Mouse (Mus musculus): ENCODE measurements at regions not wholly inside any gene's neighbourhood (a gene's known extent, or its start where the extent isn't known, plus 50 kb on each side); places are given as distances from the start of the nearest gene placed in this dataset.
A peak's percentile ranks its signal among the peaks of the same experiment; 100 is the strongest.

DNA sequence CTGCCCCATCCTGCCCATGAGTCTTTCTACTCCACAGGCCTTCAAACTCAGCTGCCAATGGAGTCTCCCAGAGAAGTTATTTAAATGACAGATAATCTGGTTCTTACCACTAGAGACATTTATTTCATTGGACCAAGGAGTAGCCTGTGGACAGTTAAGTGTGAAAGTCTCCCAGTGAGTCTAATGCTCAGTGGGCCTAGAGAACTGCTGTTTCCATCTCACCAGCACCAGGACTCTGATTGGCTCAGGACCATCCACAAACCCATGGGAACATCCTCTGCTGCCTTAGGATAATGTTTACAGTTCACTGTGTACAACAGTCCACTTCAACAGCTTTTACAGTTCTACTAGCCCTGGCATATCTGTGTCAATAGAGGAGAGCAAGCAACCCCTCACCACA is 198.6 kb upstream of the Tle3 start:
- DNase-seq (ENCODE audit: low read depth, low spot score), result no peak

GRCm38 (mm10) chr9:61175381-61175780 is 196.8 kb upstream of the Tle3 start:
- no peak for DNase-seq (ENCODE audit: low read depth, low spot score)

DNA sequence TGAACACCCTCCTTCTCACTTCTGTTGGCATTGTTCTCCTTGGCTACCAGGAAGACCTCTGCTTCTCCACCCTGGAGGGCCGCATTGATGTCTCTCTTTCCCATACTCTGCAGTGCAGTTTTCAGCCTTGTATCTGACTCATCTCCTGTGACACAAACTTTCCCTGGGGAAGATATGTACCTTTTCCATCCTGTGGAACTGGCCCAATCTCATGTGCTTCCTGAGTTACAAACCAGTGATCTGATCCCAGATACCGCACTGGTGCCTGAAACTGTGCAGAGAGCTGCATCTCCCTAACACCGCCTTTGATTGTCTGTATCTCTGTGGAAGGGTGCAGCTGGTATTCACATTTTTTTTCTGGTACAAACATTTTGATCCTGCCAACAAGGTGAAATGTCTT is 195.3 kb upstream of the Tle3 start:
- DNase-seq (ENCODE audit: low read depth, low spot score), result no peak

DNA sequence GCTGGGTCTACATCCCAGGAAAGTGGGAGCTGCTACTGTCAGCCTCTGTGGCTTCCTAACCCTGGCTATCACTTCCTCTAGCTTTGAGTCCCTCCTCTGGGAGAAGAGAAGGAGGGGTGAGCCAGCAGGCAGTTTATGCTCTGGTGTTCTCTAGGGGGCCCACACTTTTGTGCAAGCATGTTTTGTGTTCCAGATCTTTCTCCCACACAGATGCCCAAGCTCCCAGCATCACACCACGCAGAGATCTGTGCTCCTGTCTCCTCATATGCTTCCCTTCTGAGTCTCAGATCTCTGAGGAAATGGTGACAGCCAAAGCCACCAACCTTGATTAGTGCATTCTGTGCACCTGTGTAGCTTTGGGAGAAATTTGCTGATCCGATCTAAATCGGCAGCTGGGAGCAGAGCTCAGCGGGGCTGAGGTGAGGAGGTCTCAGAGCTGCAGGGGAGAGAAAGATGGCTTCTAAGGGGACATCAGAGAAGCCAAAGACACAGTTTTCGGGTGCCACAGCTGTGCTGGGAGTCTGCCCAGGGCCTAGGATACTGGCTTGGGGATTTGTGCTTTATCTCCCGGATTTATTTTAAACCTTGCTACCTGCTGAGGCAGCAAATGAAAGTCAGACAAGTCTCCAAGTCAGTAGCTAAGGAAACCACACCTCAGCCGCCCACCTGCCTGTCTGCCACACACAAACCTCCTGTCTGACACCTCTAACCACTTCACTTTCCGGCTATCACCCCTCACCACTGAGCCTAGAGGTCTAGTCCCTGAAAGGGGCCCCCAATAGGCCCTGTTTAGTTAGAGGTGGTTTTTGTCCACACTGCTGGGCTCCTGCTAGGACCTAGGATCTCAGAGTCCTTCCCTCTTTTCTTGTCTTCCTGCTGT is 185.4 kb upstream of the Tle3 start:
- no peak for DNase-seq (ENCODE audit: low read depth, low spot score)

GRCm38 (mm10) chr9:61187713-61188399 is 184.3 kb upstream of the Tle3 start:
- no peak for DNase-seq (ENCODE audit: low read depth, low spot score)

DNA sequence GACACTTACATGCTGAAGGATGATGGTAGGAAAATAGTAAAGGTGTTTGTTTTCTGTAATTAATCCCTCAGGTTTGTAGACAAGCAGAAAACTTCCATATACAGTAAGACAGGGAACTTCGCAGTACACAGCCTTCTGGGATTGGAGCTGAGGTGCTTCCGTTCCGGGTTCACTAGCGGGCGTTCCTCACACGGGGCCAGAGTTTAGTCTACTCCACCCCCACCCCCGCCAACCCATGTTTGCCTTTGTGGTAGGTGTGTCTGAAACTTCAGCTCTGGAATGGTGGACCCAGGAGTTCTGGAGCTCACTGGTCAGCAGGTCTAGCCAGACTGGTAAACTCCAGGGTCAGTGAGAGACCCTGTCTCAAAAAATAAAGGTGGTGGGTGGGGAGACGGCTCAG is 182.9 kb upstream of the Tle3 start:
- DNase-seq (ENCODE audit: low read depth, low spot score), result no peak

DNA sequence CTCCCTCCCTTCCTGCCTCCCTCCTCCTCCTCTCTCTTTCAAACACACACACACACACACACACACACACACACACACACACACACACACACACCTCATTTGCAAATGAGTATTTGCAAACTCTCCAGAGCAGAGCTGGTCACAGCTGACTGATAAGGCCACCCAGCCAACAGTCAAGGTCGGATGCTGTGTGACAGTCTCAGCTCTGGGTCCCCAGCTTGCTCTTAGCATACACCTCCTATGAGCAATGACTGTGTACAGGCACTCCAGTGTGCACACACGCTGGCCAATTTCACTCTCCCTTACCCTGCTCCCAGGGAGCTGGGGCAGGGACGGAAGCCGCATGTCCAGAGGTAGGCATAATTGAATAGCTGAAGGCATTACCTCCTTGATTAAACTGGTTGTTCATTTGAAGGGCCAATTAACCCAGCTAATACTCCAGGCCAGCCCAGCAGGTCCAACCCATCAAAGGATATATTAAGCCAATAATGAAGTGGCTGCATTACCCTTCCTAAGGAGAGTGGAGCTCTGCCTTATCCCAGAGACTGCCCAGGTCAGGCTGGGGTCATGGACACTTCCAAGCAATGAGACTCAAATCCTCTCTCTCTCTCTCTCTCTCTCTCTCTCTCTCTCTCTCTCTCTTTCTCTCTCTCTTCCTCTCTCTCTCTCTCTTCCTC is 173.0 kb upstream of the Tle3 start:
- DNase-seq (ENCODE audit: low read depth, low spot score), result peak; percentile 14

GRCm38 (mm10) chr9:61199891-61200290 is 172.3 kb upstream of the Tle3 start:
- DNase-seq (ENCODE audit: low read depth, low spot score), result peak; percentile 50

DNA sequence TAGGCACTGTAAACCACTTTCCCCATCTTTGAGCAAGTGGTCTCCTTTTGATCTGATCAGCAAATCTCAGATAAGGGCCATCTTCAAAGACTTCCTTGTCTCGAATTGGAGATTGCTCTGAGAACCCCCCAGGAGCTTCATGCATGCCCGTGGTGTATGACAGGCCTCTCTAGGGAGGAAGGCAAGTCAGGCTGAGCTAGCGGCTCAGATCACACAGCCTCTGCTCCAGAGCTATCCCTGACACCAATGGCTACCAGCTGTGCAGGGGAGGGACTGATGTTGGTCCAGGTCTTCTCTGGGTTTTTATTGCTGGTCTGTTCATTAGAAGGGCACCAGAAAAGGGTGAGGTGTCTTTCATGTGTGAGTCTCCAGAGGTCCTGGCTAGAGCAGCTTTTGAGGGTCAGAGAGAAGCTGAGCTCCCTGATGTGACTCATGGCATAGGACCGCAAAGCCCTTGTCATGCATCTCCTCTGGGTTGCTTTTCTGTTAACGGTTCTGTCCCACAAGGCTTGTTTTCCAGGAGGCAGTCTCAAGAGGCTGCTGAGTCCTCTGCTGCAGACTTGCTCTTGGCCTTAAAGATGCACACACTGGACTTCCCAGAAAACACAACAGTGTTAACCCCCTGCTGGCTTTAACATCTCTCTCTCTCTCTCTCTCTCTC is 171.7 kb upstream of the Tle3 start:
- peak; percentile 32 for DNase-seq (ENCODE audit: low read depth, low spot score)

- no peak for DNase-seq (ENCODE audit: low read depth, low spot score)
Measured at GRCm38 (mm10) chr9:61205049-61205448, 167.1 kb upstream of the Tle3 start.

GRCm38 (mm10) chr9:61206725-61207365 is 165.3 kb upstream of the Tle3 start:
- DNase-seq (ENCODE audit: low read depth, low spot score), result no peak

DNA sequence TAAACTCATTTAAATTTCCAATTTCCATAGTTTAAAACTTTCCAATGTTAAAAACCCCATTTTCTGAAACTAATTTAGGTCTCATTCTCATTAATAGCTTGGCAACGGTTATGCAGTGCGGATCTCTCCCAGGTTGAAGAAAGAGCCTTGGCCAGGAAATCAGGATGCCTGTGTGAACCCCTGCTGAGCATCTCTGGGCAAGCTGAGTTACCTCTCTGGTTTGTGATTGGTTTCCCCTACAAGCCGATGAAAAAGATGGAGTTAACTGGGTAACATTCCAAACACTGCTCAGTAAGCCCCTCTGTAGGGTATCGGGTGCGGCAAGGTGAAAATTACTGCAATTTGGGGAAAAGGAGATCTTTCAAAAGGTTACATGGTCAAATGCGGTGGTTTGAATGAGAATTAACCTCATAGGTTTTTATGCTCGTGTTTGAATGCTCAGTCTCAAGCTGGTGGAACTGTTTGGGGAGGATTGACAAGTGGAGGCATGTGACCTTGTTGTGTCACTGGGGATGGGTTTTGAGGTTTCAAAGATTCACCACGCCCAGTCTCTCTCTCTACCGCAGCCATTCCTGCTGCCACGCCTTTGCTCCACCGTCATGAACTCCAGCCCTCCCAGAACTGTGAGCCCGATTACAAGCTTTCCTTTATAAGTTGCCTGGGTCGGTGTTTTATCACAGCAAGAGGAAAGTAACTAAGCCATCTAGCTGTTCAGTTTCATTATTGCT is 164.6 kb upstream of the Tle3 start:
- DNase-seq (ENCODE audit: low read depth, low spot score), result no peak

DNA sequence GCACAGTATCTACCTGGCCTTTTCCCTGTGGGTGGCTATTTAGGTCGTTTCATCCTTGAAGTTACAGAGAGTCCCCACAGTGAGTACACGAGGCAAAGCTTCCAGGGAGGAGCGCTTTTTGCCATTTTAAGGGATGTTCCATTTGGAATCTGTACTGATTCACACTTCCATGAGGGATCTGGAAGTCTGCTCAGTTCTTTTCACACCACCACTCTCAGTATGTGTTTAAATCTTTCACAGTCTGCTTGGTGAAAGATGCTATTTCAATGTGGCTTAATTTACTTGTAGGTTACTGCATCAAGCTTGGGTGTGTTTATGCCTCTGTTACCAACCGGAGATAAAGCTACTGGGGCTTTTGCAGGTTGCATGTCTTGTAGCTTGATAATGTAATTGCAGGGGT is 160.5 kb upstream of the Tle3 start:
- no peak for DNase-seq (ENCODE audit: low read depth, low spot score)

DNA sequence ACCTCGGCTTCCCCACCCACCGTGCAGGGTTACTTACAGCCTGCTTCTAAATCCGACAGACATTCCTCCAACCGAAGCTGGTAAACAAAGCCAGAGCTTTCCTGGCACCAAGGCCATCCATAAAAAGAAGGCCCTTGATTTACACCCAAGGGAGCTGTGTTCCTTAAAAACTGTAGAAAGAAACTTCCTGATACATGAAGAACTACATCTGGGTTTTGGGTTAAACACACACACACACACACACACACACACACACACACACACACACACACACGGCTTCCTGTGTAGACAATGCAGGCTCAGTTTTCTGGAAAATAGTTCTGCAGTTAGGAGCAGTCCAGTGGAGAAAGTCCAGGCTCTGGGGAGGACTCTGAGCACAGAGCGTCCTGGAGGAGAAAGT is 157.2 kb upstream of the Tle3 start:
- no peak for DNase-seq (ENCODE audit: low read depth, low spot score)

- DNase-seq (ENCODE audit: low read depth, low spot score), result no peak
Measured at GRCm38 (mm10) chr9:61216012-61216770, 156.0 kb upstream of the Tle3 start.

- DNase-seq (ENCODE audit: low read depth, low spot score), result no peak
Measured at GRCm38 (mm10) chr9:61220017-61220416, 152.1 kb upstream of the Tle3 start.

GRCm38 (mm10) chr9:61222212-61223003 is 149.8 kb upstream of the Tle3 start:
- no peak for DNase-seq (ENCODE audit: low read depth, low spot score)

GRCm38 (mm10) chr9:61225020-61225652 is 147.0 kb upstream of the Tle3 start:
- no peak for DNase-seq (ENCODE audit: low read depth, low spot score)

GRCm38 (mm10) chr9:61225882-61226281 is 146.3 kb upstream of the Tle3 start:
- no peak for DNase-seq (ENCODE audit: low read depth, low spot score)

All from mesoderm, embryonic 11.5 days (tissue).